Mouse (Mus musculus): Measurements from ENCODE around the gene Rasl10a. TPM values are rescaled to one million over a fixed set of nuclear protein-coding genes. Genes with fewer than 3 reads are reported as not detected.
A peak's percentile ranks its signal among the peaks of the same experiment; 100 is the strongest.

Rasl10a gene
- under 1 TPM; 0.35 to 0.52 TPM for total RNA-seq (2021)
- polyA plus RNA-seq (2012; rRNA removed), result 2.2 and 2.6 TPM in 2 replicates
- long read RNA-seq, result 0 reads

DNA sequence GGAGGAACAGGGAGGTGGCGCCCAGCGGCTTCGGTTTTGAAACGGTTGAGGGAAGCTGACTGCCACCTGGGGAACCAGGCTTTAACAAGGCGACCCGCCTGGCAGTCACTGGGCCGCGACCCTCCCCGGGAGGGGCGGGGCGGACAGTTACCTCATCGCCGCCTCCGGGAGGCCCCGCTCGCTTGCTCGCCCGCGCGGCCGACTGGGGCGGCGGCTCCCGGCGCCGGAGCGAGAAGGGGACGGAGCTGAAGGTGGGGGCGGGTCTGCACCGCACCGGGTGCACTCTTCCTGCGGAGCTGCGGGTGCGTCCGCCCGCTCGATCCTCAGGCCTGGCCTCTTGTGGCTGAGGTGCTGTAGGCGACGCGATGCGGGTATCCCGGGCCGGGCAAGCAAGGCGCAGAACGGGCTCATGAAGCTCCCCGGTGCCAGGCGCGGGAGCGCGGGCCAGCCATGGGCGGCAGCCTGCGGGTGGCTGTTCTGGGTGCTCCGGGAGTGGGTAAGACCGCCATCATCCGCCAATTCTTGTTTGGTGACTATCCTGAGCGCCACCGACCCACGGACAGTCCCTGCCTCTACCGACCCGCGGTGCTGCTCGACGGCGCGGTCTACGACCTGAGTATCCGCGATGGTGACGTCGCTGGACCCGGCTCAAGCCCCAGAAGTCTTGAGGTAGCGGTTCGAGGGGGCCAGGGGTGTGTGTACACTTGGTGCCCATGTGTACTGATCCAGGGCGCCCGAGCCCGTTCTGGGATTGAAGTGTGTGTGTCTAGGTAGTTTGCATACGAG lies at the start of gene Rasl10a:
Gene Rasl10a, plus strand, starts transcription at position 273 of the 786 bp plus-strand sequence.
- DNase-seq, result peak; percentile 57

DNA sequence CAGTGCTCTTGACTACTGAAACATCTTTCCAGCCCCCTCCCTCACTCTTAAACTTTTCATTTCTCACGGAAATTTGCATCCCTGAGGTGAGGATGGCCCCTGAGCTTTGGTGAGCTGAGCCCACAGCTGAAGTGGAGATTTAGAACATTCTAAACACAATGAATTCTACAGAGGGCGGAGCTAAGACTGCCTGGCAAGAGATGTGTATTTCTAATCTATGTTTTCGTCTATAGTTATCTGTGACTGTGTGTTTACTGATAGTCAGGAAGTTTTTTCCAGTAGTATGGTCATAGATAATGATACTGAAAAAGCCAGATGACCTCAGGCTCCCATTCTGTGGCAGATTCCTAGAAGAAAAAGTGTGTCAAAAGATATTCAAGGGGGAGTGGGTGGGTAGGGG lies 49.1 kb upstream of the Rasl10a start:
- DNase-seq, result no peak

DNA sequence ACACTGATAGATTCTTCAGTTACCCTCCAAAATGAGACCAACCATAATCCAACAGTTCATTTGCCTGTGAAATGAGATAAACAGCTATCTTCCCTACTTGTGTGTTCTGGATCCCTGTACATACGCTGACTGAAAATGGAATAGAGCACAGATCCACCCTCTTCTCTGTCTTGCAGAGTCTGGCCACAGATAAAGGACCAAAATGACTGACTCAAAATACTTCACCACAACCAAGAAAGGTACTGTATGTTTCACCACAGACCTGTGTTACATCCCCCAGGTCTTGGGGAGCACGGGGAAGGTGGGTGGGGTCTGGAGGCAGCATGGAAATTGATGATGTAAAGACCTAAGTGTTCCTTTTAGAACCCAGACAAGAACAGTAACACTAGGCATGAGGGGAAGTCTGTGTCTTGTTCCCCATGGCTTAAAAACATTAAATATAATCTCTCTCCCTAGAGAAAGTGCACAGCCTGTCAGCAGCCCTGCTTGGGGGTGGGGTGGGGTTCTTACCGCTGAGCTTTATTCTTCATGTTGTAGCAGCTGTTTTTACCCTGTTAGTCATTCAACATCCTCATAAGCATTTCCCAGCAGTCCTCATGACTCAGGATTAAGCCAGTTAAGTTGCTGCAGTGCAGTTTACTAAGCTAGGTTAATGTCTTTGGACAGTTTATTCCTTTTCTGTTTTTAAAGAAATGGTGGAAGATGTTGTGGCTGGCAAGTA lies 48.4 kb upstream of the Rasl10a start:
- DNase-seq, result no peak

DNA sequence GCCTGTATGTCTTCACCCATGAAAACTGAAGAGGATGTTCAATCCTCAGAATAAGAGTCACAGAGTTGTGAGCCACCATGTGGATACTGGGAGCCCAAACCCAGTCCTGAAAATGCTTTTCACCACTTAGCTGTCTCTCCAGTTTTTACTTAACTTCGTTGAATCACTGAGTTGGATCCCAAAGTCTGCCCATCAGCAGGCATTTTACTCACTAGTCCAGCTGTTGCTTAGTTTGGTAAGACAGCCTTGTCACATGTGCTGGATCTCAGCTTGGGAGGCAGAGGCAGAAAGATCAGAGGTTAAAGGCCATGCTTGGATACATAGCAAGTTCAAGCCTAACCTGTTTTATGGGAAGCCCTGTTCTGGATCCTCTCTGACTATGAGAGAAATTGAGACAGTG lies 47.7 kb upstream of the Rasl10a start:
- DNase-seq, result no peak

DNA sequence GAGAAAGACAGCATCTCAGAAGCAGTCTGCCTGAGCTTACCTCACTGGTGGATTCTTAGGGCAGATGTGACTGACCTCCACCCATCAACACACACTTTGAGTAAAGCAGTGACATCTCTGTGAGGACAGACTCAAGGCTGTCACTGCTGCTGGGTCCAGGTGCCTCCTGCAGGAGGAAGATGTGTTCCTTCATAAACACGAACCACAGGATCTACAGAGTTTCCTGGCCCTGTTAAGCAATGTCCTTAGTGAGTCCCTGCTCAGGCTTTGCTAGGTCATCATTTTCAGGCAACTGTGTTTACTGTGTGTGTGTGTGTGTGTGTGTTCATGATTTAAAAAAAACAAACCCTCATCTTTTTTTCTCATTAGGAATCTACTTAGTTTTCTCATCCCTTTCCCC lies 46.4 kb upstream of the Rasl10a start:
- no peak for DNase-seq

DNA sequence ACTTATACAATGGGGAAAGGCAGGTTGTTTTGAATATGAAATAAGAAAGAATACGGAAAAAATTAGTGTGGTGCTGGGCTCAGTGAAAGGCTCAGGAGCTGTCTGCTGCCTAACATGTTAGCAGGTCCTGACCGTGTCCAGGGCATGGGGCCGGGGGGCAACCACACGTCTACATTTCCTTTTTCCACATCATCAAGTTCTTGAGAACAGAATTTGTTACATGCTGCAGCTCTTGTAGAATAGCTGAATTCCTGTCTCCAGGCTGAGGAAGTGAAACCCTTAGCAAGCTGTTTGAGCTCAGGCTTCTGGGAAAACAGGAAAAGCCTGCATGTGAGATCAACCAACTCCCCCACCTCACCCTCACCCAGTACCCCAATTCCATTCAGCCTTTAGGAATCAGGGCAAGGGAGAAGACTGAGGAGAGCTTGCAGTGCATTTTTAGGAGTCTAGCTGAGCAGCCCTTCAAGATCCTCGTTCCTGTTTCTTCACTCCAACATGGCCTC lies 45.7 kb upstream of the Rasl10a start:
- no peak for DNase-seq

DNA sequence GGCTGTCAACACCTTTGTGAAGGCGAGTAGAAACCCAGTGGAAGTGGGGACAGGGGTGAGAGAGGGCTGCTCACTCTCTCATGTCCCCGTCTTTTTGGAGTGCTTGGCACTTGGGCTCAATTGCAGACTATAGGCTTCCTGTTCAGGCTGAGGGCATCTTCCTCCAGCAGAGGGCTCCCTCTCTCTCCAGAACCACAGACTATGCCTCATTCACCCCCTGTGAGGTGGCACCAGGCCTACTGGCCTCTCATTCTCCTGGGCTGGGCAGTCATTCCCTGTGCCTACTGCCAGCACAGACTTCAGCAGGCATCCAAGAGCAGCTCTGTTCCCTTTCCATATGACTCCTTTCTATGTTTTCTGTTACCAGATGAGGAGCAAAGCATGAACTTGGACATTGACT lies 42.2 kb upstream of the Rasl10a start:
- peak; percentile 84 for DNase-seq

DNA sequence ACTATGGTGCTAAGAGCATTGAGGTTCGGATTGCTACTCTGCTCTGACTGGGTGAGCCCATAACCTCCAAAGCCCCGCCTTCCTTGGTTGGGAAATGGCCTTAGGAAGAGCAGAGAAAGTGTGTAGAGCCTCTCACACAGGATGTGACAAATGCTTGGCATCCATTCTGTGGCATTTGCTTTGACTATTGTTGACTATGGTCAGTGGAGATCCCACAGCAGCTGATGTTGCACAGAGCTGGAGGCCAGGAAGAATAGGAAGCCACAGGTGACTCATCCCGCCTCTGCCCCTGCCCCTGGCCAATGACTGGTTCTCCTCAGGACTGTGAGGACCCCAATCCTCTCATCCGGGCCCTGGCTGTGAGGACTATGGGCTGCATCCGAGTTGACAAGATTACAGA lies 41.6 kb upstream of the Rasl10a start:
- no peak for DNase-seq

DNA sequence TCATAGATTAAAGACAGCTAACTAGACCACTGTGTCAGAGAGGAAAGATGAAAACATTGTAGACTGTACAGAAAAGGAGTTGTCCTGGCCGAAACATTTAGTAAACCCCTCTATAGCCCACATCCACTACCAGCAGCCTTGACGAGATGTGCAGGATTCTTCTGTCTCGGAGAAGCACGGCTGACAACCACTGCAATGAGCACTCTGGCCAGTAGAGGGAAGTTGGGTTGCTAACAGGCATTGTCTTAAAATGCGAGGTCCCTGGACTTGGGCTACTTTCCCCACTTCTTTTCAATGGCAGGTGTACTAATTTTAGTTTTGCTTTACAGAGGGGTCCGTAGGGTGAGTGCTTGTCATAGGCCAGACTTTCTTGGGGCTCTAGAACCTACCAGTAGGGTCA lies 40.4 kb upstream of the Rasl10a start:
- no peak for DNase-seq

DNA sequence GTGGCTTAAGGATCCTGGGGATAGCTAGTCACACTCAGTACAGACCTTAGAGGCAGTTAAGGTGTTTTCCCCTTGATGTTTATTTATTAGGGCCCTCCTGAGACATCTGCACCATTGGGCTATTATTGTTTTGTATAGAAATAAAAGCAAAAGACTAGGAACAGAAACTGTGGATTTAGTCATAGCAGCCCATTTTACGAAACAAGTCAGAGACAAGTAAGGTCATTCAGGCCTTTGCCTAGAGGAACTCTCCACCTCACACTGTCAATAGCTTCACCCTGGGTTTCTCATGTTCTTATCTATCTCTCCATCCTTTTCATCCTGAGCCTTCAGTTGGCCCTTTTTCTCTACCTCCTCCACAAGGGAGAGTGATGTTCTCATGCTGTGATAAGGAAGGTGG lies 32.8 kb upstream of the Rasl10a start:
- no peak for DNase-seq

DNA sequence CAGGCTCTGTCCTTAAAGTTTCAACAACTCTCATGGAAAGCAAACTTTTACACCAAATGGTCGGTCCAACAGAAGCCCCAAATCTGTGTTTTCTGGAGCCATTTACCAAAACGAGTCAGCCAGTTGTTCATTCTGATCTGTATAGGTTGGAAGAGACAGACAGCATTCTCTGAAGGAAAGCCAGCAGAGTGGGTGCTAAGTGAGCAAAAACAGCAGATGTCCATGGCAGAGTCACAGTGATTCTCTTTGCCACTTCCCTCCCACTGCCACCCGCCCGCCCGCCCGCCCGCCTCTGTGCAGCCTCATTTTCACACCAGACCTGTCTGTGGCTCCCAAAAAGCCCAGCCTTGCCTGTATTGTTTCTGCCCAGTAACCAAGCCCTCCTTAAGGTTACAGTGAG lies 29.7 kb upstream of the Rasl10a start:
- no peak for DNase-seq

DNA sequence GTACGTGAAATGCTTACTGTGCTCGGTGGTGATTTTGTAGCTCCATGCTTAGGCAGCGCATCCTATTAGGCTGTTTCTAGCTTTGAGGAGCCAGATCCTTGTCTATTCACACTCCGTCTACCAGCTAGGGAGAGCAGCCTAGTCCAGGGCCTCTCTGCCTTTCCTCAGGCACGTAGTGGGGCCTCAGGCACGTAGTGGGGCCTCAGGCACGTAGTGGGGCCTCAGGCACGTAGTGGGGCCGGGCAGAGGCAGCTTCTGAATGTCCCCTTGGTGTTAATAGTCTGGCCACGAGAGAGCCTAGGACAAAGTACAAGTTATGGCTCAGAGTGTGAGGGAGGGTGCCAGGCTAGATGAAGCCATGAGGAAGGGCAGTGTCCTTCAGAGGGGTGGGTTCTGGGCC lies 25.2 kb upstream of the Rasl10a start:
- no peak for DNase-seq

DNA sequence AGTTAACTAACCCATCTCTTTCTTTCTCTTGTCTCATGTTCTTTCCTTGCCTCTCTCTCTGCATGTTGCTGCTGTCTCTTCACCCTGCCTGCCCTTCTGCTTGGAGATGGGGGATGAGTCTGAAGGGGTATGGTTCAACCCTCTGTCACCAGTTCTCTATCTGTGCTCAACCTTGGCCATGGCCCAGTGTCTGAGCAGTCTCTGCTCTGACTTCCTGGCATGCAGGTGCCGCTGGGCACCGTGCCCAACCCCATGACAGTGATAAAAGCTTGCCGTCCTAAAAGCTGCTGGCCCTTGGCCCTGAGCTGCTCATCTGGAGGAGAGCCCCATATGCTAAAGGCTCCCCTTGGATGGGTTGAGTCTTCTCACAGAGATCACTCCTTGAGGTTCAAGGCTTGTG lies 24.8 kb upstream of the Rasl10a start:
- DNase-seq, result peak; percentile 91

DNA sequence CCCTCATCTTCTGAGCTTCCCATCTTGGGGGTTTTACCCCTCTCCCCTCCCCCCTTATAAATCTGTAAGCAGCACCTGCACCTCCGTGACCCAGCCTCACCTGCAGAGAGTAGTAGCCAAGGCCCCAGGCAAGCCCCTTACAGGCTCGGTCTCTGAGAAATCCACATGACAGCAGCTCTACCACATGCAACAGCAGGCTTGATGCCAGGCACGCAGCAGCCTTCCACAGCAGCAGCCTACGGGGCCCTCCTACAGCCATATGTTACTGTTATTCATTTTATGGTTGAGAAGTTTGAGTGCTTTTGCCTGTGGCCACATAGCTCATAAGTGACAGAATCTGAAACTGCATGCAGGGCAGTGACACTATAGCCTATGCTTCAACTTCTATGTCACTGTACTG lies 22.5 kb upstream of the Rasl10a start:
- no peak for DNase-seq

DNA sequence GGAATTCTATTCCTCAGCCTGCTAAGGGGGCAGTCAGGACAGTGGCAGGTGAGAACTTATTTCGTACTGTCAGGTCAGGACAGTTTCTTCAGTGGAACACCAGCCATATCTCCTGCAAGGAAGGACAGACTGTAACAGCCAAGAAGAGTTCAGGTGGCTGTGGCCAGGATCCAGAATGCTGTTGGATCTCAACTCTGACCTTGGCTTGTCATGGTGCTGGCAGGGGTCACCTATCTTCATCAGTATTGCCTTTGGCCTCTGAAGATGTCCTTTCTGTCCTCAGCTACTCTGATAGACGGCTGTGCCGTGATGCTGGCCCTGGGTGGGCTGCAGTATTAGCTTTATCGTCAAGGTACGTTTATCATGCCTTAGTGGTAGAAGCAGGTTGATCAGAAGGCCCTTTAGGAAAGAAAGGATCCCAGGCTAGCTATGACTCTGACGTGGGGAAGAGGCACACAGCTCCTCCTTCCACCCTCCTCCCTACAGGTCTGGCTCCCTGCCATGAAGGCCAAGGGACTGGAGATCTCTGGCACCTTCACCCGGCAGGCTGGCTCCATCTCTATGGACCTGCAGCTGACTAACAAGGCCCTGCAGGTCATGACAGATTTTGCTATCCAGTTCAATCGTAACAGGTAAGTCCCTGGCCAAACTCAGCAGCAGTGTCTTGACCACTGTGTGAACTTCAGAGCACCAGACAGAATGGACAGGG lies 20.6 kb upstream of the Rasl10a start:
- DNase-seq, result peak; percentile 84

DNA sequence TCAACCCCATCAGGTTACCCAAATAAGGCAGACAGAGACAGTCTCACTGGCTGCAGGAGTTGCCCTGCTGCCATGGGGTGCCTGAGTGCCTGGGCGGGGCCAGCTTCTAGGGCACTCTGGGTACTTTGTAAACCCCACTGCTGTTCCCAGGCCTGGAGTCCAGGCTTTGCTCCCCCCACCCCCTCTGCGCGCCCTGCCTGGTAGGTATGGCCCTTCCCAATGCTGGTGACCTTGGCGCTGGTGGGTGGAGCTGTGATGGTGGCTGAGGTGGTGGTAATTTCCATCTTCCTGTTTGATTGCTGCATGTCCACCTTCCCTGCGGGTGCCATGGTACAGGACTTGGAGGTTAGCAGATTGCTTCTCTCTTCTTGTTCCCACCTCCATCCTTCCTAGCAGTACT lies 17.3 kb upstream of the Rasl10a start:
- no peak for DNase-seq

DNA sequence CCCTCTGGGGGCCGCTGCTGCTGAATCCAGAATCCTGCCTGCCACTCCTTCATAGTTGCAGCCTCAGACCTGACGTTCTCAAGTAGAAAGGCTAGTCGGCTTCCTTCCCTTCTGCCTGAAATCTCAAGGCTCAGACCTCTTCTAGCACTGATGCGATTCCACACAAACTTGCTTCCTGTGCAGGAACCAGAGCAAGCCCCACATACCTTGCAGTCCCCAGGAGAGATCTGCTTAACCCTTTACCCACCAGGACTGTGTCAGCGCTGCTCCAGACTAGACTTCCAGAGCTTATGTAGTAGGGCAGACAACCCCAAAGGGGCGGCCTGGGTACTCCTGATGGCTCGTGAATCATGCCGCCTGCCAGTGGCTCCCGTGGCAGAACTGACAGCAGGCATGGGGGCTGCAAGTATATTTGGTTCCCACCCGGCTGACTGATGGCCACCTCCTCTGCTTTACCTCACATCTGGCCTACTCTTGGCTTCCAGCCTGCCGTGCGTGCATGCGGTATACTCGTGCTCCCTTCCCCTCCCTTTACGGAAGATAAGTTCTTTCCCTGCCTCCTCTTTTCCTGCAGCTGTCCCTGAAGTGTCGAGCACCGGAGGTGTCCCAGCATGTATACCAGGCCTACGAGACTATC lies 16.7 kb upstream of the Rasl10a start:
- DNase-seq, result no peak

DNA sequence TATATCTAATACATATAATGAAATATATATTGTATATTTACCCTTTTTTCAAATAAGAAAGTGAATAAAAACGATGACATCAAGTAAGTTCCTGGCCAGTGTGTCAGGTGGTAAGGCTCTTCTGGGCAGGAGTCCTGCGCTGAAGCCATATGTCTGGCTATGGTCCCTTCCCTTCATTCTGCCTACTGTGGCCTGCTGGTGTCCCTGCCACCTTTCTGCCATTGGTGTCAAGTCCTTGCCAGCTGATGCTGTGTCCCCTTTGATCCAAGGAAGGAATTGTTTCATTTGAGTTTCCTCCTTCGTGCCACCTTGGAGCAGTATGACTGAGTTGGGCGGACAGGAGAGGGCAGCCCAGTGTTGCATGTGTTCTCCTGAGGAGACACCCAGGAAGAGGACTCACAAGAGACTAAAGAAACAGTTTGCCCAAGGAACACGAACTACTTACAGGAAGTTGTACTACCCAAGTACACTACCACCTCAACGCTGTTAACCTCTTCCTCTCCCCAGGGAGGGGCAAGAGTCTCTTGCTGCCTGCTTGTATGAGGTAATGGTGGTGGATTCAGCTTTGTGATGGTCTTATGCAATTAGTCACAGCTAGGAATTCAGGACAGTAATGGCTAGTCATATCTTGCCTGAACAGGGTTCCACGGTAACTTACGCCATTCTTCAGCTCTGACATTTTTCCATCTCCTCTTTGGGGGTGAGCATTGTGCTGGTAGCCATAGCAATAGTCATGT lies 15.1 kb upstream of the Rasl10a start:
- DNase-seq, result no peak

DNA sequence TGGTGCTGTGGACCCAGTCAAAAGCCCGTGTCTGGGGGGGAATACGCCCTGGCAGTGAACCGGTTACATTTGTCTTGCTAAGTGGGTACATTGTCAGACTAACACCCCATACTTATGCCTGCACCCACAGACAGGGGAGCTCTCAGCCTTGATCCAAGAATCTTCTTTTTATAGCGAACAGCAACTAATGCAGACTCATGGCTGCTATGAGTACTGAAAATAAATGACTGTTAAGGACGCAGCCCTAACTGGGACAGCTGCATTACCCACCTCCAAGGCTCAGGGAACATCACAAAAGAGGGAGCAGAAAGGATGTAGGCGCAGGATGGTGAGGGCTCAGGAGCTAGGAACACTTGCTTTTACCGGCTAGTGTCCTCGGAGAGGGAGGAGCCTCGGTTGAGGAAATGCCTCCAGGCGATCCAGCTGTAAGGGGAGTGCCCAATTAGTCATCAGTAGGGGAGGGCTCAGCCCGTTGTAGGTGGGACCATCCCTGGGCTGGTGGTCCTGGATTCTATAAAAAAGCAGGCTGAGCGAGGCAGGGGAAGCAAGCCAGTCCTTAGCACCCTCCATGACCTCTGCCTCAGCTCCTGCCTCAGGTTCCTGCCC lies 11.5 kb upstream of the Rasl10a start:
- DNase-seq, result no peak

DNA sequence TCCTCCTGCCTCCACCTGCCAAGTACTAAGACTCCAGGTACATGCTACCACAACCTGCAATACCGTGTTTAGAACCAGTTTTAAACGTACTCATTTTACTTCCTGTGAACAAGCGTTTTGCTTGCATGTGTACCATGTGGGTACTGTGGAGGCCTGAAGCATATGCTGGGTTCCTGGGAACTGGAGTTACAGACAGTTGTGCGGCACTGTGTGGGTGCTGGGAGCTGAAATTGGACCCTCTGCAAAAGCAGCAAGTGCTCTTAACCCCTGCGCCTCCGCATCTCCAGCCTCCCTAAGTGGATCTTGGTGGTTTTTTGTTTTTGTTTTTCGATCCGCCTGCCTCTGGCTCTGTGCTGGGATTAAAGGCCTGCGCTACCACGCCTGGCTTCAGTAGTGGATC lies 6.3 kb upstream of the Rasl10a start:
- no peak for DNase-seq

DNA sequence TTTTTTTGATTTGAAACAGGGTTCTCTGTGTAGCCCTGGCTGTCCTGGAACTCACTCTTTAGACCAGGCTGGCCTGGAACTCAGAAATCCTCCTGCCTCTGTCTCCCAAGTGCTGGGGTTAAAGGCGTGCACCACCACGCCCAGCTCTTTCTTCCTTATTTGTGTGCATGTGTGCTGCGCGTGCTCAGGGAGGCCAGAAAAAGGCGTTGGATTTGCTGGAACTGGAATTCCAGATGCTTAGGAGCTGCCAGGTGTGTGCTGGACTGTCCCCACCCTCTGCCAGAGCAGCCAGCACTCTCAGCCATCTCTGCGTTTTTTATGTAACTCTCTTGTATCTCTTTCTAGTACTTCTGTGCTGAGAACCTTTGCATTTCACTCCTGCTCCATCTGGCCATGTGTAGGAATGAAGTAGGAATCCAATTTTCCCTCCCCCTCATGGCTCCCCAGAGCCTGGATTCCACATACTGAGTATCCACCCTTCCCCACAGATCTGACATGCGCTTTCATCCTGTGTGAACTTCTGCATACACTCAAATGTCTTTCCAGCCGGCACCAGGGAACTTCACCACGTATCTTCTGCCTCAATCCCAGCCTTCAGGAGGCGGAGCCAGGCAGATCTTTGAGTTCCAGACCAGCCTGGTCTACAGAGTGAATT lies 5.6 kb upstream of the Rasl10a start:
- no peak for DNase-seq
